Mouse (Mus musculus) kidney, adult 2 months (tissue): ENCODE measurements around the gene 6030468B19Rik. TPM values are rescaled to one million over a fixed set of nuclear protein-coding genes. Genes with fewer than 3 reads are reported as not detected.

Experiments
- DNase-seq: peaks from one replicate; pipeline ENCODE4 v3.0.0; 2021
- H3K27ac ChIP-seq: fragments of 200-500 bp; 2 replicates; pipeline ENCODE4 v1.5.1; 2012; ENCODE audit warnings: low read depth, low read length, control low read depth, inconsistent platforms; ENCODE audit not compliant: insufficient read depth
- H3K27me3 ChIP-seq: fragments of 200-500 bp; replicated peaks from 2 replicates; pipeline ENCODE4 v1.6.1; 2012; ENCODE audit warnings: mild to moderate bottlenecking, moderate library complexity, low read length, inconsistent platforms; ENCODE audit not compliant: control insufficient read depth, insufficient read depth
- H3K36me3 ChIP-seq: fragments of 200-500 bp; 2 replicates; pipeline ENCODE4 v1.6.1; 2012; ENCODE audit warnings: mild to moderate bottlenecking, moderate library complexity, low read length, inconsistent platforms; ENCODE audit not compliant: control insufficient read depth, insufficient read depth
- H3K4me1 ChIP-seq: fragments of 200-500 bp; 2 replicates; pipeline ENCODE4 v1.6.1; 2011; ENCODE audit warnings: low read length; ENCODE audit not compliant: control insufficient read depth, insufficient read depth
- H3K4me3 ChIP-seq: fragments of 200-500 bp; 2 replicates; pipeline ENCODE4 v1.5.1; 2011; ENCODE audit warnings: mild to moderate bottlenecking, low read depth, low read length, control low read depth; ENCODE audit not compliant: insufficient read depth
- CTCF ChIP-seq: fragments of 200-500 bp; conservative IDR thresholded peaks from 2 replicates; pipeline ENCODE4 v1.5.1; 2011; ENCODE audit warnings: low read depth, mild to moderate bottlenecking, control low read depth, low read length, moderate library complexity, mixed read lengths; ENCODE audit not compliant: insufficient read depth, insufficient read length
- POLR2A ChIP-seq: fragments of 200-500 bp; IDR thresholded peaks from one replicate; pipeline ENCODE4 v1.6.1; 2011; ENCODE audit warnings: low read depth, low read length, control low read depth
- WGBS: fragments of 180-500 bp; shearing (Covaris S2); methylation state at CpG from one replicate; pipeline ENCODE4 v1.1.7; 2018; 5-methylcytosine and 5-hydroxymethylcytosine counted together
- polyA plus RNA-seq: library from polyadenylated mRNA; depleted of rRNA; stranded (reverse); fragments of >200 nt; gene quantifications from 2 replicates; pipeline ENCODE4 v1.2.3, GENCODE M21; 2012; rRNA removed

Gene 6030468B19Rik
- polyA plus RNA-seq, 1 experiment = 0.09 TPM

- peak; percentile 48 for DNase-seq
- TF ChIP-seq POLR2A = no peak
- no peak for TF ChIP-seq CTCF
- Histone ChIP-seq H3K36me3 (no peaks in the 10 kb centered on the region), H3K4me3 (peak overlapping the region; percentile 90; the same call in 1 of the 2 replicates), H3K27me3 (no peaks in the 10 kb centered on the region), H3K4me1 (peaks cover 22% of the 10 kb centered on the region), H3K27ac (peak overlapping the region; percentile 96)
- 55% methylated on average over 7 of the region's 7 CpGs for WGBS
Observed at GRCm38 (mm10) chr11:117847593-117848215, 50.2 kb downstream of the 6030468B19Rik start.

DNA sequence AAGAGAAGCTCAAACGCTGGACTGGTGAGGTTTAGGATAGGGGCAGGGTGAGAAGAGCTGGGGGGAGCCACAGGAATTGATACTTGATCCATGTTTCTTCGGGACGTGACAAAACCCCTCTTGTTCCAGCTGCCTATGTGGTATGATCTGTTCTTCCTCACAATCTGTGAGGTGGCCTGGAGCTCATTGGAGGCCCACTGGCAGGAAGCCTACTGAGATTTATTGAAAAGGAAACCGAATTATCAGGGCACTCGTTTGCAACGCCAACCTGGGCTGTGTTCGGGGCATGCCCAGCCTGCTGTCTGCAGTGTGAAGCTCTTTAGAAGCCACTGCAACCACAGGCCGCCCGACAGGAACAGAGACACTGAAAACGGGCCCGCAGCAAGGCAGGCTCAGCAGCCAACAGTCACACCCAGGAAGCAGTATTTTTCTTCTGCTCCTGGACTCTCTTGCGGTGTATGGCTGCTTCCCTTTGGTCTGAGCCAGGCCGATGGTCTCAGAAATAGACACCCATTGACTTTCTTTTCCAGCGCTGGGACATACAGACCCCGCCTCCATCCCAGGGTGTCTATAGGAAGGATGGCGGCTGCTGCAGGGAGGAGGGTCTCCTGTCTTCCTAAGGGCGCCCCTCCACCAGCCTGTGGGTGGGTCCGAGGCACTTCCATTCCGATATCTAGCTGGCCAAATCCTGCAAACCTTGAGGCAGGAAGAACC, 51.0 kb downstream of the 6030468B19Rik start:
- peak; percentile 58 for DNase-seq
- H3K4me1 ChIP-seq = peaks cover 22% of the 10 kb centered on the region
- no peaks in the 10 kb centered on the region for H3K36me3 ChIP-seq
- peak overlapping the region; percentile 90 for H3K4me3 ChIP-seq
- H3K27me3 ChIP-seq = no peaks in the 10 kb centered on the region
- WGBS = 2% methylated on average over 19 of the region's 19 CpGs
- H3K27ac ChIP-seq = peak overlapping the region; percentile 96
- TF ChIP-seq CTCF = no peak
- TF ChIP-seq POLR2A = no peak

DNA sequence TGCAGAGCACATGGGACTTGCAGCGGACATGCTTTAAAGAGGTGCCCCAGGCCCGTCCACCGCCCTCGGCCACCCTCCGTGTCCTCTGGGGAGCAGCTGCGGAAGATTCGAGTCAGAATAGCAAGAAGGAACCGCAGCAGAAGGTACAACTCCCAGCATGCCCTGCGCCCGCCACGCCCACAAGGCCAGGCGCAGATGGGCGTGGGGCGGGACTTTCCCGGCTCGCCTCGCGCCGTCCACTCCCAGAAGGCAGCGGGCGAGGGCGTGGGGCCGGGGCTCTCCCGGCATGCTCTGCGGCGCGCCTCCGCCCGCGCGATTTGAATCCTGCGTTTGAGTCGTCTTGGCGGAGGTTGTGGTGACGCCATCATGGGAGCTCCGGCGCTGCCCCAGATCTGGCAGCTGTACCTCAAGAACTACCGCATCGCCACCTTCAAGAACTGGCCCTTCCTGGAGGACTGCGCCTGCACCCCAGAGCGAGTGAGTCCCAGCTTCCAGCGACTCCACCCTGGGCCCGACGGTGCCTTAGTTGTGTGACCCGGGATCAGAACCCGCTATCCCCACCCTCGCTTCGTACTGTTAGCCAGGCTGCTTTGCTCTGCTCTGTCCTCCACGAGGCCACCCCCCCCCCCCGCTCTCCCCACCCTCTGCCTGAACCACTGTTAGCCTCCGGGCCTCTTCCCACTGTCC, 51.7 kb downstream of the 6030468B19Rik start, which contains the start of gene Birc5:
TSS of gene Birc5 (plus strand) at position 267 of the 687 bp plus-strand sequence.
- Histone ChIP-seq H3K27me3 (no peaks in the 10 kb centered on the region), H3K27ac (peak within 1 kb of the TSS; percentile 96), H3K36me3 (no peaks in the 10 kb centered on the region), H3K4me1 (peaks cover 22% of the 10 kb centered on the region), H3K4me3 (peak within 1 kb of the TSS; percentile 90)
- peak; percentile 98 for DNase-seq
- no peak for TF ChIP-seq CTCF
- peak; percentile 86 for TF ChIP-seq POLR2A
- WGBS = under 1% methylated on average over 51 of the region's 51 CpGs

DNA sequence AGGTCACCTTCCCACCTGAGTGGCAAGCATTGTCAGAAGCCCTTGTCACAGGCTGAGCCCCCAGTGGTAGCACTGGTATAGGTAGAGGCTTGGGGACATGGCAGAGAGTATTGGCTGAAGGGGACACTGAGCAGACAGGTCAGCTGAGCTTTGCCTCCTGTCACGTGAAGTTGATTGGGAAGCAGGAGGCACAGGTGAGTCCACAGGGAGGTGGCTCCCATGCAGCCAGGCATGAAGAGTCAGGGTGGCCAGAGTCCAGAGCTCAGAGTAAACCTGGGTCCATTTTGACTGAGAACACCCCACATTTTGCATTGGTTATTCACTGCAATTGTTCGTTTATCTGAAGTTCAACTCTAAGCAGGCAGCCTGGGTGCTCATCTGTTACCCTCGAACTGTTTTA, 55.4 kb downstream of the 6030468B19Rik start:
- H3K36me3 ChIP-seq = no peaks in the 10 kb centered on the region
- H3K4me3 ChIP-seq = no peak overlapping the region
- peaks cover 6% of the 10 kb centered on the region; the same call in 1 of the 2 replicates for H3K4me1 ChIP-seq
- DNase-seq = no peak
- TF ChIP-seq CTCF = no peak
- no peak for TF ChIP-seq POLR2A
- no peak overlapping the region for H3K27ac ChIP-seq
- no peaks in the 10 kb centered on the region for H3K27me3 ChIP-seq
- 65% methylated on average over 3 of the region's 3 CpGs for WGBS

DNA sequence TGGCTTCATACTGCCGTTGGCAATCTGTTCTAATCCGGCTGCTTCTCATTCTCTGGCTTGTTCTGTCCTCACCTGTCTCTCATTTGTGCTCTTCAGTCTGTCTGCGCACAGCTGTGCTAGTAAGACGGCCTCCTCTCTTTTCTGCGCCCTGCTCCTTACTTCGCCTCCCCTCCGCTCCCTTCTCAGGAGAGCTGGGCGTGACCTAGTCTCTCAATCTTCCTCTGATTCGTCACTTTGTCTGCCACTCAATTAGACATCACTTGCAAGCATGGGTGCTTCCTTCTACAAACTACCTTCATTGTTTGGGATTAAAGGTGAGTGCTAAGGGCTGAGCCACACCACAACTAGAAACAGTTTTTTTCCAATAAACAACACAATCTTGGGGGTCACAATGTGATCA, 56.8 kb downstream of the 6030468B19Rik start:
- Histone ChIP-seq H3K4me1 (no peaks in the 10 kb centered on the region; the same call in 1 of the 2 replicates), H3K4me3 (no peak overlapping the region), H3K27me3 (no peaks in the 10 kb centered on the region), H3K36me3 (no peaks in the 10 kb centered on the region), H3K27ac (no peak overlapping the region)
- TF ChIP-seq POLR2A (no peak), CTCF (no peak)
- DNase-seq = no peak
- 92% methylated on average over 9 of the region's 9 CpGs for WGBS

DNA sequence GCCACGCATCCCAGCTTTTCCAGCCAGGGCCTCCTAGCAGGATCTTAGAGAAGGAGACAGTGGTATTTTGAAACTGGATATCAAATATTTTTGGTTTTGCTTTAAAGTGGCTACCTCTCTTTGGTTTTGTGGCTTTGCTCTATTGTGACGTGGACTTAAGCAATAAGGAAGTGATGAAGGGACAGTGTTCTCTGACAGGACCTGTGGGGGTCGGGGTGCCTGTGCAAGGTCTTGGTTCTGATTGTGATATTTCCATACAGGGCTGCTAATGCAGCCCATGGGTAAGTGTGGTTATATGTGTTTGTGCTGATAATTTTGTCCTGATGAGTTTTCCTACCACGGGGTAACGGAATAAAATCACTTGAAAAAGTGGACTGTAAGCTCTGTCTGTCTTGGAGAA, 57.9 kb downstream of the 6030468B19Rik start:
- Histone ChIP-seq H3K4me3 (no peak overlapping the region), H3K27ac (no peak overlapping the region), H3K27me3 (no peaks in the 10 kb centered on the region), H3K4me1 (no peaks in the 10 kb centered on the region; the same call in 1 of the 2 replicates), H3K36me3 (no peaks in the 10 kb centered on the region)
- DNase-seq = no peak
- WGBS = 85% methylated on average over 5 of the region's 5 CpGs
- no peak for TF ChIP-seq POLR2A

DNA sequence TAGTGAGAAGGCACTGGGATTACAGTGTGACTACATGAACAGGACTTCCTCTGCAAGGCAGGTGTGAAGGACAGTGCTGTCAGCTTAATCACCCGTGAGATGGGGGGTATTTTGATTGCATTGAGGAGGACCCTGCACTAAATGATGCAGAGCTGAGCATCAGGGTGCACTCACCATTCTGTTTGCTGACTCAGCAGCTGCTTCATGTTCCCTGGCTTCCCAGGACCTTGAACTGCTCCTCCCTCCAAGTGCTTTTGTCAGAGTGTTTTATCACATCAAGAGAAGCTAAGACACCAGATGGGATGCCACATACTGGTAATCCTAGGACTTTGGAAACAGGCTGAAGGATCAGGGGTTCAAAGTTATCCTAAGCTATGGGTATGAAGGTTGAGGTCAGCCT, 58.5 kb downstream of the 6030468B19Rik start:
- no peaks in the 10 kb centered on the region for H3K27me3 ChIP-seq
- 45% methylated on average over 1 of the region's 1 CpGs for WGBS
- no peak for DNase-seq
- H3K27ac ChIP-seq = no peak overlapping the region
- H3K4me1 ChIP-seq = no peaks in the 10 kb centered on the region; the same call in 1 of the 2 replicates
- H3K4me3 ChIP-seq = no peak overlapping the region
- no peaks in the 10 kb centered on the region for H3K36me3 ChIP-seq
- no peak for TF ChIP-seq CTCF
- TF ChIP-seq POLR2A = no peak

Other genes starting within 250 kb of the 6030468B19Rik start
- 14.9 and 16.8 TPM in 2 replicates for gene Tnrc6c, start 143.4 kb upstream of the 6030468B19Rik start, polyA plus RNA-seq
- 3.3 and 5.3 TPM in 2 replicates for gene Tmc8, start 15.6 kb upstream of the 6030468B19Rik start, polyA plus RNA-seq
- gene Tmc6, start 15.5 kb upstream of the 6030468B19Rik start, polyA plus RNA-seq = 41.2 and 48.4 TPM in 2 replicates
- gene Gm20708, start 12.0 kb downstream of the 6030468B19Rik start, polyA plus RNA-seq = 0.18 and 0.22 TPM in 2 replicates
- gene Syngr2, start 12.0 kb downstream of the 6030468B19Rik start, polyA plus RNA-seq = 150 and 155 TPM in 2 replicates
- 85.6 and 89.7 TPM in 2 replicates for gene Afmid, start 28.3 kb downstream of the 6030468B19Rik start, polyA plus RNA-seq
- gene Tk1, start 28.4 kb downstream of the 6030468B19Rik start, polyA plus RNA-seq = 15.5 and 15.8 TPM in 2 replicates
- 0.75 and 1.3 TPM in 2 replicates for gene Birc5, start 51.6 kb downstream of the 6030468B19Rik start, polyA plus RNA-seq
- 0.08 and 0.10 TPM in 2 replicates for gene Tmem235, start 63.1 kb downstream of the 6030468B19Rik start, polyA plus RNA-seq
- 14.9 and 20.1 TPM in 2 replicates for gene Tha1, start 75.8 kb downstream of the 6030468B19Rik start, polyA plus RNA-seq
- 4.3 and 5.0 TPM in 2 replicates for gene Socs3, start 172.4 kb downstream of the 6030468B19Rik start, polyA plus RNA-seq
- gene Pgs1, start 188.6 kb downstream of the 6030468B19Rik start, polyA plus RNA-seq = 29.7 and 30.4 TPM in 2 replicates